Mouse (Mus musculus) C2C12 (cell line): ENCODE measurements around the gene Spcs1.

Source experiments
- CEBPB ChIP-seq: IDR thresholded peaks from one replicate; pipeline ENCODE4 v1.6.1; 2011; ENCODE audit warnings: low read depth, mild to moderate bottlenecking, control low read depth, moderate library complexity
- CTCF ChIP-seq: IDR thresholded peaks from one replicate; pipeline ENCODE4 v1.5.1; 2011; ENCODE audit not compliant: control insufficient read depth, insufficient read depth, insufficient read length
- MYOG ChIP-seq: IDR thresholded peaks from one replicate; pipeline ENCODE4 v1.6.1; 2011; ENCODE audit not compliant: control insufficient read depth, insufficient read length; ENCODE audit errors: extremely low read depth
- USF1 ChIP-seq: IDR thresholded peaks from one replicate; pipeline ENCODE4 v1.6.1; 2011; ENCODE audit warnings: low read depth, mild to moderate bottlenecking, control low read depth, moderate library complexity

- TF ChIP-seq CTCF (no peak), MYOG (no peak), USF1 (no peak), CEBPB (no peak)
Observed at GRCm38 (mm10) chr14:31000356-31000755, 1.1 kb downstream of the Spcs1 start.
